Mouse (Mus musculus) 3T3-L1 (cell line): ENCODE measurements around the gene Adipoq.

Experiments
- DNase-seq: peaks from one replicate; pipeline ENCODE4 v3.0.0-alpha.2; 2015; ENCODE audit warnings: low read depth, low spot score

Gene Adipoq

DNA sequence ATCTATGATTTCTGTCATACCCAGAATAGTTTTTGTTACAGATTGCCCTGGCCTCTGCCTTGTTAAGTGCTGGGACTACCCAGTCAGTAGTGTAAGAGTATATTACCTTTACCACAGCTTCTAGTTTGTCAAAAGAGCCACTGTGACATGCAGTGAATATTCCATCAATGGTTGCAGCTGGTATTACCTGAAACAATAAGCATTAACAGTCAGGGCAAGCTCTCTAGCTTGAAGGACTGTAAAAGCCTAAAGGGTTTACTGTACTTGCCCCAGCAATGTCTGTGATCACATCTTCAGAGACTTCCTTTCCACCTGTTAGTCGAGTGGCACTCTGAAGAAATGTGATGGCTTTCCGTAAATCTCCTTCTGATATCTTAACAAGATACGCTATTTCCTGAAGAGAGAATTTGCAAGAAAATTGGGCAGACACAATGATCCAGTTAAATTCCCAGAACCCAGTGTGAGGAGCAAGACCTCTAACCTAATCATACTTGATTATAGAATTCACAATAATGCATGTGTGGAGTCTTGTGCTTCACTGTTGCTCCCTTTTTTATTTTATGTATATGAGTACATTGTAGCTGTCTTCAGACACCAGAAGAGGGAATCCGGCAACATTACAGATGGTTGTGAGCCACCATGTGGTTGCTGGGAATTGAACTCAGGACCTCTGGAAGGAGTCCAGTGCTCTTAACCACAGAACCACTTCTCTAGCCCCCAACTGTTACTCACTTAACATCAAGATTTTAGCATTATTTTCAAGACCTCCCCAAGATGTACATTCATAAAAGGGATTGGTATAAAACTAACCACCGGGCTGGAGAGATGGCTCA lies 31.8 kb upstream of the Adipoq start:
- peak; percentile 85 for DNase-seq

DNA sequence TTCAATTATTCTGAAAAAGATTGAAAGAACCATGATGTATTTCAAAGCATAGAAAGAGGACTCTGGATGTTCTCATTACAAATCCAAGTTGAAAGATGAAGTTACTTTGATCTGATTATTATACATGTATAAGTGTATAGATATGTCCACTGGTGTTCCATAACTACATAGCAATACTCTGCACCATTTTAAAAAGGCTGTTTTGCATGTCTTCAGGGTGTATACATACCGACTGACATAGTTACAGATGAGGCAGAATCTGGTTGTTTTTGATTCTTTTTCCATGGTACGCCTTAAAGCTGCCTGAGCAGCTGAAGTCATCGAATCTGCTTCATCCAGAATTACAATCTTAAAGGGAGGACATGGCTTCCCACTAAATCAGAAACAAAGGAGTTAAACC lies 30.9 kb upstream of the Adipoq start:
- no peak for DNase-seq

DNA sequence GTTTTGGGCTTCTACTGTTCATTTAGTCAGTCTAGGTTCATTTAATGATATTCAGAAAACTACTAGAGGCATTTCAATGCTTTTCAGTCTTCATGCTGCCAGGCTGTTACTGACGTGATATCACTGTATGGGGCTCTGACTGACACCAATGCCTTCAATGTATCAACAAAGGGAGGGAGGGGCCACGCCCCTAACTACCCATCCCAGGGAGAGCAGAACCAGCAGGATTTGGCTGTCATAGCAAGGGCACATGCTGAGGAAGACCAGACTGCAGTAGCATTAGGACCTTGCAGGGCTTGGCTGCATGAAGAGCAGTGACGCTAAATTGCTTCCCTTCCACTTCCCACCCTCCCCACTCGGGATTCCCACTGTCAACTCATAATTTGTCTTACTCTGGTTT lies 29.2 kb upstream of the Adipoq start:
- no peak for DNase-seq

DNA sequence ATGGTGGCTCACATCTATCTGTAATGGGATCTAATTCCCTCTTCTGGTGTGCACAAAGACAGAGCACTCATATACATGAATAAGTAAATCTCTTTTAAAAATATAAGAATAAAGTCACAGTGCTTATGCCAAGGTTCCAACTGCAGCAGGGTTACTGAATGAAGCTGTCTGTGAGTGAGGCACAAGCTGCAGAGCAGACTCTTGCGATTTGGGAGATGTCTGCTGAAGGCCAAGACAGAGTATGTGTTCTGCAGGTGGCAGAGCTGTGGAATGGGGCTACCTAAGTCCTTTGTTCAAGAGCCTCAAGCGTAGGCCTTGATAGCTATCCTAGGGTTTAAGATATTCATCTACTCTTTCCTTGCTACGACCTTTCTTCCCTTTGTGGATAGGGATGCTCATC lies 23.9 kb upstream of the Adipoq start:
- no peak for DNase-seq

GRCm38 (mm10) chr16:23123104-23123503 lies 23.2 kb upstream of the Adipoq start:
- DNase-seq: no peak

DNA sequence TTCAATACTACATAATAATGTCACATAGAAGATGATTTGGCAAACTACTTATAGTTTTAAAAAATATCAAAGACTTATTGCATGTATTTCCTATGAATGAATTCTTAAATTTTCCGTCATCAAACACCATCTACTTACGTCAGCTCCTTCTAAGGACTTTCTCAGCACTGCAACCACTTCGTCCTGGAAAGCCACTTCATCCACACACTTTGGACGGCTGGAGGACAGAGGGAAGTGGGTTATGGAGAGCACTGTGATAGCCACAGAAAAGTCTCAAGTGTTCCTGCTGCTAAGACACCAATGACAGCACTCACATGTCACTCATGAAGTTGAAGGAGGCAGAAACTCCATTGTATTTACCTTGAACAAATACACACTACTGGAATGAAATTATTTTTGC lies 21.9 kb upstream of the Adipoq start:
- no peak for DNase-seq

DNA sequence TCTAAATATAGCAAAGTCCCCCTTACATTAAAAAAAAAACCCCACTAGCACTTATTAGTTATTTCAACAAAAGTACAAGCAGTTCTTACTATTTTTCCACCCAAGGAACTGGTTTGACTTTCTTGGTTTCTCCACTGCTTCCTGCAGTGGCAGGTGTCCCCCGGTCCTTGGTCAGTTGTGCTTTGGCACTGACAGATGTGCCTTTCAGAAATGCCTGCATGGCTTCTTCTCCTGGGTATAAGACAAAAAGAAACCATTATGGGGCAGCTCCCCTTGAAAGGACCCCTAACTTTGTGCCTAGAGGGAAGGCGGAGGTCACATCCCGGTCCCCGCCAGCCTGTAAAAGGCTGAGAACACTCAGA lies 19.0 kb upstream of the Adipoq start:
- DNase-seq: no peak

- peak; percentile 91 for DNase-seq
Observed at GRCm38 (mm10) chr16:23127673-23128375, 18.5 kb upstream of the Adipoq start, which contains the start of gene Rfc4. Gene Rfc4, minus strand, starts transcription at chr16:23127737.

DNA sequence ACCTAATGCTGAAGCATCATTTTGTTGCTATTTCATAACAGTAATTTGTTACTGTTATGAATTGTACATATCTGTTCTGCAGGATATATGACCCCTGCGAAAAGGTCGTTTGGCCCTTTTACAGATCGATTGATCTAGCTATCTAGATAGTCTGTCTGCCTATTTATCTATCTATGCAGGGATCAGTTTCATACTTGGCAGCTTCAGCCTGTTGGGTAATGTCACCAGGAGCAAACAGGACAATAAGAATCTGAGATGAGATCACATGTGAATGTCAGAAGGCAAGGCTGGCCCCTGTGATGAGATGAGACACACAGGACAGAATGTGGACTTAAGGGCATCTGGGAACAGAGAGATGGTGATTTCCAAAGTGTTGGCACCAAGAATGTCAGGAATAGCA lies 16.0 kb upstream of the Adipoq start:
- DNase-seq: no peak

- DNase-seq: peak; percentile 73
Observed at GRCm38 (mm10) chr16:23132336-23132735, 14.0 kb upstream of the Adipoq start.

- peak; percentile 83 for DNase-seq
Observed at GRCm38 (mm10) chr16:23135421-23136149, 10.8 kb upstream of the Adipoq start.

- DNase-seq: peak; percentile 79
Observed at GRCm38 (mm10) chr16:23136406-23136970, 9.8 kb upstream of the Adipoq start.

DNA sequence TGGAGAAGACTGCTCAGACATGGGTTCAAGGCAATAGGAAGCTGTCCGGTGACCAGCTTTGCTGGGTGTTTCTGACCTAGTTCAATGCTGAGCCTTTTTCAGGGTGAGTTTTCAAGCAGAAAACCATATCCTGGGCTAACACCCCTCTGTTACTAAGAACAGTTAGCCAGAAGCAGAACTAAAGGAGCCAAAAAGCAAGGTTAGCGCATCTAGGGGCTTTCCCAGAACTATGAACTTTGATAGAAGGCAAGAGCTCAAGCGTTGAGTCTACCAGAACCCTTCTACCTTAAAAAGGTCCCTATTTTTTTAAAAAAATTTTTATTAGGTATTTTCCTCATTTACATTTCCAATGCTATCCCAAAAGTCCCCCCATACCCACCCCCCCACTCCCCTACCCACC lies 5.4 kb upstream of the Adipoq start:
- DNase-seq: no peak

- peak; percentile 38 for DNase-seq
Observed at GRCm38 (mm10) chr16:23144326-23144725, 2.0 kb upstream of the Adipoq start.

- no peak for DNase-seq
Observed at GRCm38 (mm10) chr16:23145211-23145610, 1.1 kb upstream of the Adipoq start.

DNA sequence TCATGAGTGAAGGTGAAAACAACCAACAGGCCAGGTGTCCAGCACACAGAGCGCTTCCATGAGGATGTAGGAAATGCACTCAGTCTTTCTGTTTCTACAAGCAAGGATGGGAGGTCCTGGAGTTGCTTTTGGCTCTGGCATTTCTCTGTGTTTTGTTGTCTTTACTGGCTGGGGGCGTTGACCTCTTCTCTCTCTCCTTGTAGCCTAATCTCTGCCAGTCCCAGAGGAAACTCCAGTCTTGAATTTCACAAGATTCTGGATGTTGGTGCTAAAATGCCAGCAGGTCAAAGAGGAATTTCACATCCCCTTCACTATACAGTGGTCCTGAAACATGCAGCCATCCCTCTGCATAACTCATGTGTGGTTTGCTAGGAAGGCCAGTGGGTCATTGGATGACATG lies 2.6 kb downstream of the Adipoq start:
- no peak for DNase-seq

- DNase-seq: no peak
Observed at GRCm38 (mm10) chr16:23149396-23149795, 3.1 kb downstream of the Adipoq start.

- peak; percentile 68 for DNase-seq
Observed at GRCm38 (mm10) chr16:23151423-23151822, 5.1 kb downstream of the Adipoq start.

GRCm38 (mm10) chr16:23154261-23154660 lies 7.9 kb downstream of the Adipoq start:
- DNase-seq: no peak

DNA sequence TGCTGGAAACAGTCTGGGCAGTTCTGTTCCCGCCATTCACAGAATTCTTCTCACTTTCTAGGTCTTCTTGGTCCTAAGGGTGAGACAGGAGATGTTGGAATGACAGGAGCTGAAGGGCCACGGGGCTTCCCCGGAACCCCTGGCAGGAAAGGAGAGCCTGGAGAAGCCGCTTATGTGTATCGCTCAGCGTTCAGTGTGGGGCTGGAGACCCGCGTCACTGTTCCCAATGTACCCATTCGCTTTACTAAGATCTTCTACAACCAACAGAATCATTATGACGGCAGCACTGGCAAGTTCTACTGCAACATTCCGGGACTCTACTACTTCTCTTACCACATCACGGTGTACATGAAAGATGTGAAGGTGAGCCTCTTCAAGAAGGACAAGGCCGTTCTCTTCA lies 10.7 kb downstream of the Adipoq start:
- no peak for DNase-seq

DNA sequence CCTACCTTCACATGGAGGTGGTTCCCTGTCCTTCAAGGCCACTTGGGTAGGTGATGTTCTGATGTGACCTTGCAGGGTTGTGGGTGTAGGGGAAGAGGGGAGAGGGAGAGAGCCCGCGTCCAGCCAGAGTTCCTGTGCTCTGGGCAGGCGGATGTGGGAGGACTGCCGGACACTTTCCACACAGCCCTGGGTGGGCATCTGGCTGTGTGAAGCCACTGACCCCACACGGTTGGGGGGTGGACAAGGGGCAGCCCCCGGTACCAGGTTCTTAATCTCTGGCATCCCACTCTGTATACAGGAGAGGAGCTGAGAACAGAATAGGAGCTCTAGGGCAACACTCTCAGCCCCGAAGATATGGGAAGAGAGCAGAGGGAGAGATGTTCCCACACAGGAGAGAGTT lies 12.0 kb downstream of the Adipoq start:
- no peak for DNase-seq

DNA sequence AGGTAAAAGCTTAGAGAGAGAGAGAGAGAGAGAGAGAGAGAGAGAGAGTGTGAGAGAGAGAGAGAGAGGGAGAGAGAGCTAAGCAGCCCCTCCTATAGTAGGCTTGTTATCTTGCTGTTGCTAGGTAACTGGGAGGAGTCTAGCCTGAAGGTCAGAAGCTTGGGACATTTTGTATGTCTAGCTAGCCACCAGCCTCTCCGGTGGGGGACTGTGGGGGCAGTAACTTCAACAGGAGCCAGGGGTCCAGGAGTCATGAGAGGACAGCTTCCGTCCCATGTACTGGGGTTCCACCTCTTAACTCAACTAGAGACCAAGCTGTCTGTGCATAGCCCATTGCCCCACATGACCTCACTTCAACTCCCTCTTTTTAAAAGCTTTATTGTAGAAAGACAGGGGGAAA lies 12.6 kb downstream of the Adipoq start:
- no peak for DNase-seq
